Mouse (Mus musculus): ENCODE data around the gene Trim67.

DNA sequence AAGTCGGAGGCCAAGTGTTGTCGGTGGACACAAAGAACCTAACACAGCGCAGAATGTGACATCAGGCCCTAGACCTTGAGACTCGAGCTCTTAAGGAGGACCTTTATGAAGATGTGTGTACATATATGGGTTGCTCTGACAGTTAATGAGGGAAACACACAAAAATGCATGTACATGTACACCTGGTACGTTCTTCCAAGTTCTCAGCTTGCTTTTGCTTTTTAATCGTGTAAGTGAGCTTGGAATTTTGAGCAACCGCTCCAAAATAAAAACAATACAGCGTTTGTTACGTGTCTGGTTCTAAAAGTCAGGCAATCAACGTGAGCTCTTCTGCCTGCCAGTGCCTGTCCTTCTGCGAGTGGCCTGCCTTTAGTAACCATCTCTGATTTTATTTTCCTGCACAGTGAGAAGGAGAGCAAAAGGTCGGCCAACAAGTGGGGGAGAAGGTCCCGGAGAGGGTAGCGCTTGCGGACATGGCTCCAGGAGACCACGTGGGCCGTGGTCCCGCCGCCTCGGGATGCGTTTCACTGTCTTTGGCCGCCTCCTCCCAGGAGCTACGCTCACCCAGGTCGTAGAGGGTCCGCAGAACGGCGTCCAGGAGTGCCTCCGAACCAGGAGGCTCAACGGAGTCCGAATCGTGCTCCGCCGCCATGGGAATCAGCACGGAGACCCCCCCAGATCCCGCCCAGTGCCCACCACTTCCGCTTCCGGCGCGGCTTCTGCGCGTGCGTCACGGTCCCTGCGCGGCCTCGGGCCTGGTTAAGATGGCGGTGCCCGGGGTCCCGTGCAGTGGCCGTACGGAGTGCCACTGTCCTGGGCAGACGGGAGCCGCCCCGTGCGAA lies 69.7 kb downstream of the Trim67 start, which contains the start of the genes Gnpat and 2810004N23Rik:
- TF ChIP-seq EP300 (IDR thresholded peaks at IDR 0.05; ENCODE audit: low read depth), result no peak
- peak; percentile 41 for TF ChIP-seq CTCF (IDR thresholded peaks at IDR 0.05; ENCODE audit: low read depth)
